Mouse (Mus musculus) heart, embryonic 13.5 days (tissue): Measurements from ENCODE around the gene Slc25a22. TPM values are rescaled to one million over a fixed set of nuclear protein-coding genes. Genes with fewer than 3 reads are reported as not detected.

ENCODE experiments used
- ATAC-seq: fragments of 200-750 bp; cut with Nextera tagmentation; 2 replicates; pipeline ENCODE4 v1.8.0; 2017; ENCODE audit warnings: moderate TSS enrichment; ENCODE audit not compliant: insufficient number of reproducible peaks, low FRiP score, low TSS enrichment; ENCODE audit errors: extremely low read depth
- H3K27ac ChIP-seq: fragments of 300-500 bp; sonication (generic); replicated peaks from 2 replicates; pipeline ENCODE4 v1.5.1; 2015; ENCODE audit warnings: moderate library complexity, mild to moderate bottlenecking, inconsistent platforms
- H3K27me3 ChIP-seq: fragments of 300-500 bp; sonication (generic); replicated peaks from 2 replicates; pipeline ENCODE4 v1.6.1; 2015; ENCODE audit warnings: mild to moderate bottlenecking, inconsistent platforms
- H3K36me3 ChIP-seq: fragments of 300-500 bp; sonication (generic); 2 replicates; pipeline ENCODE4 v1.6.1; 2015; ENCODE audit warnings: mild to moderate bottlenecking, inconsistent platforms
- H3K4me1 ChIP-seq: fragments of 300-500 bp; sonication (generic); 2 replicates; pipeline ENCODE4 v1.6.1; 2015; ENCODE audit warnings: inconsistent platforms
- H3K4me2 ChIP-seq: fragments of 300-500 bp; sonication (generic); 2 replicates; pipeline ENCODE4 v1.6.1; 2015; ENCODE audit warnings: inconsistent platforms, mild to moderate bottlenecking, moderate library complexity
- H3K4me3 ChIP-seq: fragments of 300-500 bp; sonication (generic); 2 replicates; pipeline ENCODE4 v1.5.1; 2015; ENCODE audit warnings: moderate library complexity, mild to moderate bottlenecking, inconsistent platforms
- H3K9ac ChIP-seq: fragments of 300-500 bp; sonication (generic); 2 replicates; pipeline ENCODE4 v1.6.1; 2015; ENCODE audit warnings: inconsistent platforms, mild to moderate bottlenecking, moderate library complexity
- H3K9me3 ChIP-seq: fragments of 300-500 bp; sonication (generic); 2 replicates; pipeline ENCODE4 v1.6.1; 2016; ENCODE audit warnings: inconsistent platforms
- WGBS: fragments of 180-500 bp; shearing (Covaris S2); methylation state at CpG from one replicate; pipeline ENCODE4 v1.1.7; 2015; ENCODE audit warnings: mixed read lengths; 5-methylcytosine and 5-hydroxymethylcytosine counted together
- polyA plus RNA-seq: library from polyadenylated mRNA; unstranded; fragments of >200 nt; fragmentation: Nextera tagmentation; extraction: Ambion mirVana; gene quantifications from 2 replicates; pipeline ENCODE4 v1.2.1, GENCODE M21; 2015

Slc25a22 gene
- polyA plus RNA-seq, 1 experiment from 2014 or later: 17.3 TPM

DNA sequence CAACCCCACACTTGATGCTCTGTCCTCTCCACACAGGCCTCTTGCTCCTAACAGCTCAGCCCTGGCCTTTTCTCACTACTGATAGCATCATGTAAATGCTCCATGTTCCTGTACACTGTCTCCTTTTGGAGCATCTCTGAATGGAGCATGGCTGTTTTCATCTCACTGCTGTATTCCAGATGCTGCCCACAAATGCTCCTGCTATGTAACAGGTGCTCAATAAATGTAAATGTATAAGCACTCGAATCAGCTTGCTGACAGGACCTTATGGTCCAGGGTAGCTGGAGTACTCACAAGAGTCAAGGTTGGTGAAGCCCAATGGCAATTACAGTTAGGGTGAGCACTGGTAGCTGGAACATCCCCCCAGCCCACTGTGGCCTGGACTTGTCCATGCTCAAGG lies 33.5 kb upstream of the Slc25a22 start:
- no peaks in the 10 kb centered on the region for H3K27me3 ChIP-seq
- no peaks in the 10 kb centered on the region for H3K9me3 ChIP-seq
- H3K4me2 ChIP-seq: no peak overlapping the region
- H3K4me1 ChIP-seq: peaks cover 60% of the 10 kb centered on the region
- no peak overlapping the region for H3K4me3 ChIP-seq
- no peak overlapping the region for H3K9ac ChIP-seq
- no peak overlapping the region for H3K27ac ChIP-seq
- 83% methylated on average over 1 of the region's 1 CpGs for WGBS
- H3K36me3 ChIP-seq: peaks cover 39% of the 10 kb centered on the region
- ATAC-seq: no peak

DNA sequence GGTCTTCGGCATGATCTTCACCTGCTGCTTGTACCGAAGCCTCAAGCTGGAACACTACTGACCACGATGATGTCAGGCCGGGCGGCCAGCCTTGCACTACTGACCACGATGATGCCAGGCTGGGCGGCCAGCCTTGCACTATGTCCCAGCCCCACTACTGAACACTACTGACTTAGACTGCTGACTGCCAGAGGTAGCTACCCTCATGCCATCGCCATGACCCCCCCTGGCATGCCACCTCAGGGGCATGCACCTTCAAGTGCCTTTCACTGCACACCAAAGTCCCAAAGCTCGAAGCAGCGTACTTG lies 32.9 kb upstream of the Slc25a22 start:
- Histone ChIP-seq H3K27ac (no peak overlapping the region), H3K4me2 (no peak overlapping the region), H3K4me1 (peaks cover 60% of the 10 kb centered on the region), H3K9me3 (no peaks in the 10 kb centered on the region), H3K9ac (no peak overlapping the region), H3K36me3 (peaks cover 39% of the 10 kb centered on the region), H3K27me3 (peaks cover 5% of the 10 kb centered on the region), H3K4me3 (no peak overlapping the region)
- 94% methylated on average over 10 of the region's 10 CpGs for WGBS
- no peak for ATAC-seq

DNA sequence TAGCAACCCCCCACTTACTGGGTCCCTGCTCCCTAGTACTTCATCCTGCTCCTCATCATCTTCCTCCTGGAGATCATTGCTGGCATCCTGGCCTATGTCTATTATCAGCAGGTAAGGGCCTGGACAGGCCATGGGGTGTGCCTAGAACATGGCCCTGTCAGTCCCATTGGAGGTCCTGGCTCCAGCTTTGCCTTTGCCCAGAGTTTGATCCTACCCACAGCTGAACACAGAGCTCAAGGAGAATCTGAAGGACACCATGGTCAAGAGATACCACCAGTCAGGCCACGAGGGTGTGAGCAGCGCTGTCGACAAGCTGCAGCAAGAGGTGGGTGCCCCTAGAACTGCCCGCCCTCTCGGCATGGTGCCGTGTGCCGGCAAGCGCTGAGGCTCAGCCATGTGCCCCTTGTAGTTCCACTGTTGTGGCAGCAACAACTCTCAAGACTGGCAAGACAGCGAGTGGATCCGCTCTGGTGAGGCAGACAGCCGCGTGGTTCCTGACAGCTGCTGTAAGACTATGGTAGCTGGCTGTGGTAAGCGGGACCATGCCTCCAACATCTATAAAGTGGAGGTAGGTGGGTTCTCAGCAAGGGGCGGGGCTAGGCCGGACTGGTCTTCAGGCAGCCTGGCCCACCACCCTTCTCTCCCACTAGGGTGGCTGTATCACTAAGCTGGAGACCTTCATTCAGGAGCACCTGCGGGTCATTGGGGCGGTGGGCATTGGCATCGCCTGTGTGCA lies 32.4 kb upstream of the Slc25a22 start:
- no peaks in the 10 kb centered on the region for H3K9me3 ChIP-seq
- ATAC-seq: no peak
- H3K27ac ChIP-seq: peak overlapping the region; percentile 94
- WGBS: 78% methylated on average over 18 of the region's 18 CpGs
- peaks cover 64% of the 10 kb centered on the region for H3K4me1 ChIP-seq
- 0 out of 2 replicates have a peak overlapping the region, but pooled peaks have one; percentile 82 for H3K4me3 ChIP-seq
- peak overlapping the region; percentile 84 for H3K4me2 ChIP-seq
- H3K9ac ChIP-seq: peak overlapping the region; percentile 94
- H3K27me3 ChIP-seq: peaks cover 11% of the 10 kb centered on the region
- H3K36me3 ChIP-seq: peaks cover 39% of the 10 kb centered on the region

DNA sequence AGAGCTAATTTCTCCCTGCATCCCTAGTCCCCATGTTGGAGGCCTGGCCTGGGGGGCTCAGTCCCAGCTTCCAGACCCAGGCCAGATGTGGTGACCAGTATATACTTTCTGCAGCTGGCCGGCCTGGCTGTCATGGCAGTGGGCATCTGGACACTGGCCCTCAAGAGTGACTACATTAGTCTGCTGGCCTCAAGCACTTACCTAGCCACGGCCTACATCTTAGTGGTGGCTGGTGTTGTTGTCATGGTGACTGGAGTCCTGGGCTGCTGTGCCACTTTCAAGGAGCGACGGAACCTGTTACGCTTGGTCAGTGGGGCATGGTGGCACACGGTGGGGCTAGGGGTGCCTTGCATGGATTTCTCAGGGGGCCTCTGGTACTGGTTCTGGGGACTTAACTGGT lies 31.7 kb upstream of the Slc25a22 start:
- Histone ChIP-seq H3K9ac (peak overlapping the region; percentile 94), H3K4me1 (peaks cover 69% of the 10 kb centered on the region), H3K9me3 (no peaks in the 10 kb centered on the region), H3K36me3 (peaks cover 39% of the 10 kb centered on the region), H3K4me2 (peak overlapping the region; percentile 84), H3K4me3 (peak overlapping the region; percentile 82), H3K27ac (peak overlapping the region; percentile 94), H3K27me3 (peaks cover 18% of the 10 kb centered on the region)
- WGBS: 82% methylated on average over 6 of the region's 6 CpGs
- no peak for ATAC-seq

DNA sequence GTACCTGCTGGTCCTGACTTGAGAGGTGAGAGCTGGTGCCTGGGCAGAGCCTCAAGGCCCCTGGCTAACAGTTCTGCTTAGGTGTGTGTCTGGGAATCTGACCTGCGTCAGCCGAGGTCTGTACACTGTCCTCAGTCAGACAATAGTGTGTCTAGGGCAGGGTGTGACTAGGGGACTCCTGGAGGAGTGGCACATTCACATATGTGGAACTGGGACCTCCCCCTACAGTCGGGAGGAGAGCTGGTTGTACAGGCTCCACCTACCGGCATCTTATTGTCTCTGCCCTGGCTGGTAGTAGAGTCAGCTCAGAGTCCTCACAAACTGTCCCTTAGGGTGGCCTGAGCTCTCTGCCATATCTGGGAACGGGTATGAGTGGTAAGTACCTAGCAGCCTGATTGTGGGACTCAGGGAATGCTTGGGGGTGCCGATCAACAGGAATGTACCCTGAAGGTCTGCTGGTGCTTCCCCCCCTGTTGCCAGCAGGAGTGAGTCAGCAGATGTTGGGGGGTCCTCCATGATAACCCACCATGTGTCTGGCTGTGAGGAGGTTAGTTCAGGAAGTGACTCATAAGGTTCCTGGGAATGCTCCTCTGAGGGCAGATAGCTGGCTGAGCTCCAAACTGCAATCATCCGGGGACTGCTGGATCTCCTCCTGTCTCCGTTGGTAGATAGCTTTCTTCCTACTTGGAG lies 31.0 kb upstream of the Slc25a22 start:
- H3K27me3 ChIP-seq: peaks cover 25% of the 10 kb centered on the region
- ATAC-seq: peak; percentile 64
- peak overlapping the region; percentile 94 for H3K9ac ChIP-seq
- peaks cover 69% of the 10 kb centered on the region for H3K4me1 ChIP-seq
- peaks cover 39% of the 10 kb centered on the region for H3K36me3 ChIP-seq
- H3K27ac ChIP-seq: peak overlapping the region; percentile 94
- peak overlapping the region; percentile 82 for H3K4me3 ChIP-seq
- no peaks in the 10 kb centered on the region for H3K9me3 ChIP-seq
- 2% methylated on average over 8 of the region's 8 CpGs for WGBS
- peak overlapping the region; percentile 84 for H3K4me2 ChIP-seq

DNA sequence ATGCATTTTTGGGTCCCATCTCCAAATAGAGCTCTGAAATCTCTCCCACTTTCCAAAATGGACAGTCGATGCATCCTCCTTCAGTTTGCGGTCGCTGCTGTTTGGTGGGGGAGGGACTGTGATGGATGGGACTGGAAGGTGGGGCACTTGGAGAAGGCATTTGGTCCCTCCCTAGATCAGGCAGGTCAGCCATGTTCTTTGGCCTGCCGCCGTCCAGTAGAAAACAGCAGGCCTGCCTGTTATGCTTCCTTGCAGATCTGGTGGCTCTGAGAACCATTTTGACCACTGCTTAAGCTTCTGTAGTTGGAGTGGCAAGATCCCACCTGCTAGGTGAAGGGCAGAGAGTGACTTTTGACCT lies 30.5 kb upstream of the Slc25a22 start:
- WGBS: 16% methylated on average over 5 of the region's 5 CpGs
- H3K4me3 ChIP-seq: peak overlapping the region; percentile 82
- no peak for ATAC-seq
- peaks cover 39% of the 10 kb centered on the region for H3K36me3 ChIP-seq
- peak overlapping the region; percentile 84 for H3K4me2 ChIP-seq
- H3K4me1 ChIP-seq: peaks cover 70% of the 10 kb centered on the region
- peak overlapping the region; percentile 94 for H3K27ac ChIP-seq
- H3K27me3 ChIP-seq: peaks cover 30% of the 10 kb centered on the region
- H3K9me3 ChIP-seq: no peaks in the 10 kb centered on the region
- peak overlapping the region; percentile 94 for H3K9ac ChIP-seq

DNA sequence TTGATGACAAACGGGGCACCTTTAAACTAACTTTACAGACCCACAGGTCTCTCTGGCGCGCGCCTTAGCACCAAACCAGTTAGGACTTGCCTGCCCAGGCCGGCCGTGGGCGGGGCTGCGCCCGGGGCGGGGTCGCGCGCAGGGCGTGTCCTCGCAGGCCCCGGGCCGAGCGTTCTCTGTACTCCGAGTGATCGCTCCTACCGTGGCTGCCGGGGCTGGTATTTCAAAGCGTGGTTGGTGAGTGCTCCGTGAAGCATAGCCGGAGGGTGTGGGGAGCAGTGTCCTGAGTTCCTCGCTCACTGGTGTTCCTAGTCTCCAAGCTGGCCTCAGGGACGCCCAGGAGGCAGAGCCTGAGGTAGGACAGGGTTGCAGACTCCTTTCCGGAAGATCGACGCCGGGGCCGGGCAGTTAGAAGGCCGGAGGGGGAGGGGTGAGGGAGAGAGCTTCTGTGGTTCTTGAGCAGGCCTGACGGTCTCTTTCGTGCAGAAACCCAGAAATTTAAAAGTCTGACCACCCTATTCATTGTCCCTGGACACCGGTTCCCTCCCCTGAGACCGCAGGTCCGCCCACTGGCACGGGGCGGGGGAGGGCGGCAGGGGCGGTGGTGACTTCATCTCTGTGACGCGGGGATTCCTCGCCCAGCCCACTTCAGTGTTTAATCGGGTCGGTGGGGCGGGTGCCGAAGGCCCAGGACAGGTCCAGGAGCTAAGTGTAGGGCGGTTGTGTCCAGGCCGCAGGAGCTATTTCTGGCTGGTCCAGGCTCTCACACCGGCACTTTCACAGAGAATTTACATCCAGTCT lies 29.7 kb upstream of the Slc25a22 start, which contains the start of gene Cd151:
Cd151 (plus strand) TSS at position 163 of the 801 bp plus-strand sequence.
- peaks cover 37% of the 10 kb centered on the region for H3K27me3 ChIP-seq
- H3K9ac ChIP-seq: peak within 1 kb of the TSS; percentile 94
- H3K27ac ChIP-seq: peak within 1 kb of the TSS; percentile 94
- WGBS: under 1% methylated on average over 52 of the region's 52 CpGs
- peak; percentile 71 for ATAC-seq
- H3K4me3 ChIP-seq: peak within 1 kb of the TSS; percentile 82
- H3K9me3 ChIP-seq: no peaks in the 10 kb centered on the region
- peak within 1 kb of the TSS; percentile 84 for H3K4me2 ChIP-seq
- peaks cover 34% of the 10 kb centered on the region for H3K36me3 ChIP-seq
- H3K4me1 ChIP-seq: peaks cover 68% of the 10 kb centered on the region

DNA sequence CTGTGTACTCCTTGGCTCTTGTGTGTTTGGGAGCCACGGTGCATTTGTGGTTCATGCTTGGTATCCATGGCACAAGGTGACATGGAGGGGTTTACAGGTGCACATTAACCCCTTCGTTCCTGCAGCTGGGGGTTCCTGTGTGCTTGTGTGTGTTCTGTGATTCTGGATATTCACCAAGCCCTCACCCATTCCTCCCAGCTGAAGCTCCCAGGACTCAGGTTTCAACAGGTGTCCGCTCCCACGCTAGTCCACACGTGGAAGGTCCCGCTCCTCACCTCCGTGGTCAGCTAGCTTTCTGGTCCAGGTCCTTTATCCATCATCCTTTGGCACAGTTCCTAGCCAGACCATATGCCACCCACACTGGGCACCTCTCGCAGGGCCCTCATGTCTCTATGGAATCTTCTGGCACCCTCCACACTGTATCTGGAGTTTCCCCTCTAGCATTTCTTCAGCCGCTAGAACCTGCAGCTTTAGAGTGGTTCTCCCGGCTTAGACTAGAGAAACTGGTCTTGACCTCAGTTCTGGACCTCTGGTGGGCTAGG lies 29.0 kb upstream of the Slc25a22 start:
- Histone ChIP-seq H3K4me2 (peak overlapping the region; percentile 84), H3K4me3 (peak overlapping the region; percentile 82), H3K4me1 (peaks cover 76% of the 10 kb centered on the region), H3K9ac (peak overlapping the region; percentile 94), H3K9me3 (no peaks in the 10 kb centered on the region), H3K27ac (peak overlapping the region; percentile 94), H3K27me3 (peaks cover 45% of the 10 kb centered on the region), H3K36me3 (peaks cover 26% of the 10 kb centered on the region)
- no peak for ATAC-seq
- WGBS: 57% methylated on average over 10 of the region's 10 CpGs

DNA sequence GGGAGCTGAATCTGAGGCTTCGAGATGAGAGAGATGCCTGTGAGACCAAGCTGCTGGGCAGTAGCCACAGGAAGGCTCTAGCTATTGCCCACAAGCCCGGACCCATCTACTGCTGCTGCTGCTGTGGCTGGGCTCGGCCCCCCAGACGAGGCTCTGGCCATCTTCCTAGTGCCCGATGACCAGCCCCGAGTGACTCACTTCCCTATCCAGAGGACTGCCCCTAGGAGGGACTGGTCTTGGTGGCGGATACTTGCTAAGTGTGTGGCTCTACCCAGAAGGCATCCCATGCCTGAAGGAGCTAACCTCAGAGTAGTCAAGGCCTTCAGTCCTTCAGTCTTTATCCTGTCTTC lies 28.3 kb upstream of the Slc25a22 start:
- peaks cover 19% of the 10 kb centered on the region for H3K36me3 ChIP-seq
- no peaks in the 10 kb centered on the region for H3K9me3 ChIP-seq
- H3K27ac ChIP-seq: peak overlapping the region; percentile 59
- H3K4me1 ChIP-seq: peaks cover 82% of the 10 kb centered on the region
- H3K9ac ChIP-seq: peak overlapping the region; percentile 50; the same call in 1 of the 2 replicates
- H3K4me2 ChIP-seq: peak overlapping the region; percentile 61; the same call in 1 of the 2 replicates
- no peak overlapping the region for H3K4me3 ChIP-seq
- 59% methylated on average over 7 of the region's 7 CpGs for WGBS
- peaks cover 51% of the 10 kb centered on the region for H3K27me3 ChIP-seq
- ATAC-seq: no peak

DNA sequence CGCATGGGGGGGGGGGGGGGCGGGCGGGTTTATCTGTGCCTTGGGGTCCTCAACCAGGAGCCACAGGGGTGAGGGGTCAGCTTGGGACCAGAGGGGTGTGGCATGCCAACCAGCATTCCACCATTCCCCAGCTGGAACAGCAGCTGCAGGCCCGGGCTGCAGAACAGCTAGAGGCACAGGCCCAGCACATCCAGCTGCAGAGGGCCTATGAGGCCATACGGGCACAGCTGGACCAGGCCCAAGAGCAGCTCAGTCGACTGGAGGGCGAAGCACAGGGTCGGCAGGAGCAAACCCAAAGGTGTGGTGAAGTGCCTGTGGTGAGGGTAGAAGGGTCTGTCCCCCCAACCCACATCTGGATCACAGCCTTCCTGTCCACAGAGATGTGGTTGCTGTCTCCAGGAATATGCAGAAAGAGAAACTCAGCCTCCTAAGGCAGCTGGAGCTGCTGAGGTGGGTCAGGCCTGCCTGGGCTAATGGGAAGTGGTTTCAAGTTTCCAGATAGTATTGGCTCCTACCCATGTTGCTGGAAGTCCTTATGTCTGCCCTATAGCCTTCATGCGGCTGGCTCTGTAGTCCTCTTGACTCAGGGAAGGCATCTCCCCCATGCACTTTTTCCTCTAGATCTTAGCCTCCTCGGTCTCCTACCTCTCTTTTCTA lies 27.8 kb upstream of the Slc25a22 start:
- Histone ChIP-seq H3K27me3 (peaks cover 56% of the 10 kb centered on the region), H3K4me3 (peak overlapping the region; percentile 35; the same call in 1 of the 2 replicates), H3K4me1 (peaks cover 83% of the 10 kb centered on the region), H3K27ac (peak overlapping the region; percentile 59), H3K9me3 (no peaks in the 10 kb centered on the region), H3K9ac (peak overlapping the region; percentile 50; the same call in 1 of the 2 replicates), H3K36me3 (peaks cover 14% of the 10 kb centered on the region), H3K4me2 (peak overlapping the region; percentile 61)
- no peak for ATAC-seq
- 35% methylated on average over 9 of the region's 10 CpGs for WGBS
